Mouse (Mus musculus) ovary, adult 18-20 months (tissue): ENCODE measurements at regions not wholly inside any gene's neighbourhood (a gene's known extent, or its start where the extent isn't known, plus 50 kb on each side); places are given as distances from the start of the nearest gene placed in this dataset.
A peak's percentile ranks its signal among the peaks of the same experiment; 100 is the strongest.
"Not testable (repeated sequence)": the region's sequence is repeated elsewhere in the genome, so short reads cannot be mapped to it uniquely, and the experiment has no call there.

Experiments
- DNase-seq: peaks from one replicate; pipeline ENCODE4 v3.0.0; 2022; ENCODE audit warnings: low spot score, mixed read lengths

- no peak for DNase-seq
Observed at GRCm38 (mm10) chr7:36218386-36218785, 415.6 kb upstream of the Zfp507 start.

- no peak for DNase-seq
Observed at GRCm38 (mm10) chr7:36210034-36210433, 407.2 kb upstream of the Zfp507 start.

GRCm38 (mm10) chr7:36207525-36208260 is 404.9 kb upstream of the Zfp507 start:
- no peak for DNase-seq

GRCm38 (mm10) chr7:36198091-36198700 is 395.4 kb upstream of the Zfp507 start:
- no peak for DNase-seq

GRCm38 (mm10) chr7:36196154-36196720 is 393.4 kb upstream of the Zfp507 start:
- DNase-seq = no peak

- no peak for DNase-seq
Observed at GRCm38 (mm10) chr7:36192645-36193044, 389.8 kb upstream of the Zfp507 start.

- DNase-seq = no peak
Observed at GRCm38 (mm10) chr7:36177947-36178346, 375.1 kb upstream of the Zfp507 start.

- no peak for DNase-seq
Observed at GRCm38 (mm10) chr7:36175296-36175695, 372.5 kb upstream of the Zfp507 start.

GRCm38 (mm10) chr7:36172511-36172910 is 369.7 kb upstream of the Zfp507 start:
- DNase-seq = not testable (repeated sequence)

- DNase-seq = no peak
Observed at GRCm38 (mm10) chr7:36157270-36157945, 354.6 kb upstream of the Zfp507 start.

GRCm38 (mm10) chr7:36156595-36156994 is 353.8 kb upstream of the Zfp507 start:
- DNase-seq = no peak

- DNase-seq = no peak
Observed at GRCm38 (mm10) chr7:36155576-36155975, 352.8 kb upstream of the Zfp507 start.

GRCm38 (mm10) chr7:36155159-36155558 is 352.4 kb upstream of the Zfp507 start:
- DNase-seq = no peak

- peak; percentile 8 for DNase-seq
Observed at GRCm38 (mm10) chr7:36150871-36151560, 348.2 kb upstream of the Zfp507 start.

GRCm38 (mm10) chr7:36136571-36136970 is 333.8 kb upstream of the Zfp507 start:
- DNase-seq = no peak

GRCm38 (mm10) chr7:36134557-36134956 is 331.8 kb upstream of the Zfp507 start:
- DNase-seq = no peak

- DNase-seq = peak; percentile 27
Observed at GRCm38 (mm10) chr7:36133658-36134143, 330.9 kb upstream of the Zfp507 start.

GRCm38 (mm10) chr7:36133026-36133425 is 330.2 kb upstream of the Zfp507 start:
- DNase-seq = no peak

- DNase-seq = no peak
Observed at GRCm38 (mm10) chr7:36132569-36132968, 329.8 kb upstream of the Zfp507 start.

GRCm38 (mm10) chr7:36097054-36097453 is 294.3 kb upstream of the Zfp507 start:
- no peak for DNase-seq

GRCm38 (mm10) chr7:36095258-36096130 is 292.7 kb upstream of the Zfp507 start:
- DNase-seq = peak; percentile 13
